Mouse (Mus musculus) limb, embryonic 14.5 days (tissue): ENCODE measurements around the gene Hist1h4i. TPM values are rescaled to one million over a fixed set of nuclear protein-coding genes. Genes with fewer than 3 reads are reported as not detected.
"Not testable (repeated sequence)": the region's sequence is repeated elsewhere in the genome, so short reads cannot be mapped to it uniquely, and the experiment has no call there.

ENCODE experiments used
- ATAC-seq: fragments of 200-750 bp; cut with Nextera tagmentation; 2 replicates; pipeline ENCODE4 v1.8.0; 2017; ENCODE audit warnings: low read depth, moderate number of reproducible peaks, moderate TSS enrichment; ENCODE audit not compliant: low FRiP score
- DNase-seq: peaks from one replicate; pipeline ENCODE4 v3.0.0-alpha.2; 2015; ENCODE audit warnings: low spot score
- H3K27ac ChIP-seq: fragments of 300-500 bp; sonication (generic); replicated peaks from 2 replicates; pipeline ENCODE4 v1.5.1; 2014; ENCODE audit warnings: low read depth, mild to moderate bottlenecking, low read length, moderate library complexity, mixed read lengths
- H3K27me3 ChIP-seq: fragments of 300-500 bp; sonication (generic); 2 replicates; pipeline ENCODE4 v1.6.1; 2014; ENCODE audit warnings: low read length, mixed read lengths; ENCODE audit not compliant: control insufficient read depth, insufficient read depth
- H3K36me3 ChIP-seq: fragments of 300-500 bp; sonication (generic); 2 replicates; pipeline ENCODE4 v1.6.1; 2014; ENCODE audit warnings: mild to moderate bottlenecking, low read length, moderate library complexity, mixed read lengths; ENCODE audit not compliant: control insufficient read depth, insufficient read depth
- H3K4me1 ChIP-seq: fragments of 300-500 bp; sonication (generic); 2 replicates; pipeline ENCODE4 v1.6.1; 2014; ENCODE audit warnings: antibody characterized with exemption, low read length, mixed read lengths; ENCODE audit not compliant: control insufficient read depth, insufficient read depth
- H3K4me2 ChIP-seq: fragments of 300-500 bp; sonication (generic); replicated peaks from 2 replicates; pipeline ENCODE4 v1.6.1; 2014; ENCODE audit warnings: low read depth, mild to moderate bottlenecking, low read length, moderate library complexity; ENCODE audit not compliant: severe bottlenecking
- H3K4me3 ChIP-seq: fragments of 300-500 bp; sonication (generic); replicated peaks from 2 replicates; pipeline ENCODE4 v1.5.1; 2014; ENCODE audit warnings: low read length
- H3K9ac ChIP-seq: fragments of 300-500 bp; sonication (generic); 2 replicates; pipeline ENCODE4 v1.6.1; 2014; ENCODE audit warnings: mild to moderate bottlenecking, low read depth, low read length, moderate library complexity; ENCODE audit not compliant: severe bottlenecking
- H3K9me3 ChIP-seq: fragments of 300-500 bp; sonication (generic); 2 replicates; pipeline ENCODE4 v1.6.1; 2016; ENCODE audit warnings: low read length; ENCODE audit not compliant: control insufficient read depth
- POLR2A ChIP-seq: fragments of 200-500 bp; IDR thresholded peaks from 2 replicates; pipeline ENCODE4 v1.8.0; 2012; ENCODE audit warnings: inconsistent platforms, mild to moderate bottlenecking, moderate library complexity, borderline replicate concordance; ENCODE audit not compliant: insufficient read depth, insufficient read length; ENCODE audit errors: extremely low read depth
- WGBS: fragments of 180-500 bp; shearing (Covaris S2); extraction: QIAGEN DNeasy Blood & Tissue Kit; methylation state at CpG from one replicate; pipeline ENCODE4 v1.1.7; 2014; 5-methylcytosine and 5-hydroxymethylcytosine counted together
- polyA plus RNA-seq, 2 experiments: library from polyadenylated mRNA; depleted of rRNA in 1 of 2; stranded (reverse) in 1 of 2; unstranded in 1 of 2; fragments of >200 nt; fragmentation: Nextera tagmentation in 1 of 2; extraction: Ambion mirVana in 1 of 2; gene quantifications; 2 replicates each; pipeline versions ENCODE4 v1.2.1 to v1.2.3; 2012 to 2014

The Hist1h4i gene
- polyA plus RNA-seq, 2 experiments = 14.7 to 31.0 TPM

DNA sequence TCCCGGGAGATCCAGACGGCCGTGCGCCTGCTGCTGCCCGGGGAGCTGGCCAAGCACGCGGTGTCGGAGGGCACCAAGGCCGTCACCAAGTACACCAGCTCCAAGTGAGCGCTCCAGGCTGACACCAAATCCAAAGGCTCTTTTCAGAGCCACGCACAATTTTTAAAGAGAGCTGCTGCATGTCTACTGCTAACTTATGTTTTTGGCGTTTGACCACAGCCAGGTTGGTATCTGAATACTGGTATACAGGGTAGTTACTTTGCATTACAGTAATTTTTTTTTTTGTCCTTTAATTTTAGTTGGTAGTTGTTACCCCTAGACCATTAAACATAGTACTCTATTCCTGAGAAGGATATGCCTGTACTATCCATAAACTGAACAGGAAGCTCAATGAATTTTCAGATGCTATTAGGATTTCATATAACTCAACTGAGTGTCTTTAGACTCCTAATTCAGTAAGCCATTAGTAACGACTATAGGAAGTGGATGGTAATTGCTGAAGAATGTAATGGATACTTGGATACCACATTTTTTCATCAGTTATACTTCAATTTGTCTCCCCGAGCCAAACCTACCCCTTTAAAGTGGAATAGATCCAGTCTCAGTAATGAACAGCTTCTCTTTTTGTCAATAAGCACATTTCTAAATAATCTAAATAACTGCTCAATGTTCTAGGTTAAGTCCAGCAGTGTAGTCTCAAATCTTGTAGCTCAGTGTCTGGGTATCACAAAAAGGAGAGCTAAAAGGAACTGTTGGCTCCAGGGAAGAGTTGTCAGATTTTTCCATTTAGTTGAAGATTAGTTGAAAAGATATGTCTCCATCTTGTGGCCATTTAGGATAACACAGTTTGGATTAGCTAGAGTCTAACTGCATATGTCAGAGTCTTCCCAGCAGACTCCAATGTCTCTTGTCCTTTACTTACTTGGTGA is 2.6 kb upstream of the Hist1h4i start:
- Histone ChIP-seq H3K4me3 (peak overlapping the region; percentile 30), H3K36me3 (no peaks in the 10 kb centered on the region), H3K9me3 (no peaks in the 10 kb centered on the region), H3K4me1 (peaks cover 17% of the 10 kb centered on the region), H3K27me3 (no peaks in the 10 kb centered on the region), H3K4me2 (peak overlapping the region; percentile 44), H3K9ac (peak overlapping the region; percentile 43; the same call in 1 of the 2 replicates), H3K27ac (peak overlapping the region; percentile 63)
- DNase-seq (peak; percentile 92), ATAC-seq (no peak)
- WGBS = 1% methylated on average over 9 of the region's 14 CpGs
- no peak for TF ChIP-seq POLR2A

DNA sequence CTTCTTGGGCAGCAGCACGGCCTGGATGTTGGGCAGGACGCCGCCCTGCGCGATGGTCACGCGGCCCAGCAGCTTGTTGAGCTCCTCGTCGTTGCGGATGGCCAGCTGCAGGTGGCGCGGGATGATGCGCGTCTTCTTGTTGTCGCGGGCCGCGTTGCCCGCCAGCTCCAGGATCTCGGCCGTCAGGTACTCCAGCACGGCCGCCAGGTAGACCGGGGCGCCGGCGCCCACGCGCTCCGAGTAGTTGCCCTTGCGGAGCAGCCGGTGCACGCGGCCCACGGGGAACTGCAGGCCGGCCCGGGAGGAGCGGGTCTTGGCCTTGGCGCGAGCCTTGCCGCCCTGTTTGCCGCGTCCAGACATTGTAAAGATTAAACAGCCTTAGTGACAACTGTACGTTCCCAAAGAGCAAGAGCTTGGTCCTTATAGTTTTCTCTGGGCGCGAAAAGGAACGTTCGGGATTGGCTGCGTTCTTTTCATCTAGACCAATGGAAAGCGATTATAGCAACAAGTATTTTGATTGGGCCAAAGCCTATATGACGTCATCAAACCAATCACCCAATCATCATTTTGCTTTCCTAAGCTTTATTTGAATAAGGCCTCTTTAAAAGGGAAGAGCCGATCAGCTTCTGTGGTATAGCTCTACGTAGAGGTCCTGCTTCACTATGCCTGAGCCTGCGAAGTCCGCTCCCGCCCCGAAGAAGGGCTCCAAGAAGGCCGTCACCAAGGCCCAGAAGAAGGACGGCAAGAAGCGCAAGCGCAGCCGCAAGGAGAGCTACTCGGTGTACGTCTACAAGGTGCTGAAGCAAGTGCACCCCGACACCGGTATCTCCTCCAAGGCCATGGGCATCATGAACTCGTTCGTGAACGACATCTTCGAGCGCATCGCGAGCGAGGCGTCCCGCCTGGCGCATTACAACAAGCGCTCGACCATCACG is 1.7 kb upstream of the Hist1h4i start, which contains the start of the genes Hist1h2ag and Hist1h2bj:
Gene Hist1h2ag, minus strand, starts transcription at position 377 of the 935 bp plus-strand sequence.
Gene Hist1h2bj, plus strand, starts transcription at position 647 of the 935 bp plus-strand sequence.
- Histone ChIP-seq H3K4me1 (peaks cover 17% of the 10 kb centered on the region), H3K4me3 (peak within 1 kb of the TSS; percentile 42), H3K9ac (peak within 1 kb of the TSS; percentile 43; the same call in 1 of the 2 replicates), H3K27ac (peak within 1 kb of the TSS; percentile 90), H3K4me2 (peak within 1 kb of the TSS; percentile 79)
- ATAC-seq = peak; percentile 88
- peak; percentile 100 for DNase-seq
- not testable (repeated sequence) for H3K36me3 ChIP-seq, H3K27me3 ChIP-seq, H3K9me3 ChIP-seq
- under 1% methylated on average over 34 of the region's 80 CpGs for WGBS

DNA sequence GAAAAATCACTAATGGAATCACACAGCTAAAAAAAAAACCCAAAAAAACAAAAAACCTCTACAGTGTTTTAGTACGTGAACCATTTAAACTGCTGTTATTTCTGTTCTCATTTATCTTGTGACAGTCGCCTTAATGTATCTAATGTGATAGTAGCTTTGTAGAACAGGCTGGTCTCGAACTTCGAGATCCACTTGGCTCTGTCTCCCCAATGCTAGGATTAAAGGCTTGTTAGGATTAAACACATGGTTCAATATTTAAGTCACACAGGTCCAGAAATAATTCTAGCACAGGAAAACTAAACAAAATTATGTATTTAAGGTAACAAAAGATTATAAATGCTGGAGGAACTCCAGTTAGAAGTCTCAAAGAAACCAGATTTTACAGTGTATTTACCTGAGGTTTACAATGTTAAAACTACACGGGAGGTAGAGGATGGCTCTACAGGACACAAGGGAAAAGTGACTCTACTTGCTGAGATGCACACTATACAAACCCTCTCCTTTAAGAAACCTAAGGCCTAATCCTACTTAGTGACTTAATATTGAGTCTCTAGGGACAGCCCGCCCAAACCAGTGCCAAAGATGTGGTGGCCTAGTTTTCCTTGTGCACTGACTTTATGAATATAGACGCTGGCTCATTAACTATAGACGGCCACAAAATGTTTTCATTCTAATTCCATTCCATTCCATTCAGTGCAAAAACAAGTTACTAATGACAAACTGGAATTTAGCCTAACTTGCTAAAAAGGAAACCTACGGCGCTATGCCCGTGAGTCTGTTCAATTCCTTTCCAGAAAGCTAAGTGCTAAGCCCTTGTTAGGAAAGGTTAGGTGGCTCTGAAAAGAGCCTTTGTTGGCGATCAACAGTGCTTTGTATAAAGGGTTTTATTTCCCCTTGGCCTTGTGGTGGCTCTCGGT is 747 bp upstream of the Hist1h4i start:
- H3K4me1 ChIP-seq = peaks cover 17% of the 10 kb centered on the region
- H3K9ac ChIP-seq = peak overlapping the region; percentile 43; the same call in 1 of the 2 replicates
- TF ChIP-seq POLR2A = no peak
- no peaks in the 10 kb centered on the region for H3K36me3 ChIP-seq
- 2% methylated on average over 13 of the region's 13 CpGs for WGBS
- peak overlapping the region; percentile 79 for H3K4me2 ChIP-seq
- H3K4me3 ChIP-seq = peak overlapping the region; percentile 42
- H3K27ac ChIP-seq = peak overlapping the region; percentile 90
- ATAC-seq (no peak), DNase-seq (no peak)
- H3K27me3 ChIP-seq = no peaks in the 10 kb centered on the region
- H3K9me3 ChIP-seq = no peaks in the 10 kb centered on the region

DNA sequence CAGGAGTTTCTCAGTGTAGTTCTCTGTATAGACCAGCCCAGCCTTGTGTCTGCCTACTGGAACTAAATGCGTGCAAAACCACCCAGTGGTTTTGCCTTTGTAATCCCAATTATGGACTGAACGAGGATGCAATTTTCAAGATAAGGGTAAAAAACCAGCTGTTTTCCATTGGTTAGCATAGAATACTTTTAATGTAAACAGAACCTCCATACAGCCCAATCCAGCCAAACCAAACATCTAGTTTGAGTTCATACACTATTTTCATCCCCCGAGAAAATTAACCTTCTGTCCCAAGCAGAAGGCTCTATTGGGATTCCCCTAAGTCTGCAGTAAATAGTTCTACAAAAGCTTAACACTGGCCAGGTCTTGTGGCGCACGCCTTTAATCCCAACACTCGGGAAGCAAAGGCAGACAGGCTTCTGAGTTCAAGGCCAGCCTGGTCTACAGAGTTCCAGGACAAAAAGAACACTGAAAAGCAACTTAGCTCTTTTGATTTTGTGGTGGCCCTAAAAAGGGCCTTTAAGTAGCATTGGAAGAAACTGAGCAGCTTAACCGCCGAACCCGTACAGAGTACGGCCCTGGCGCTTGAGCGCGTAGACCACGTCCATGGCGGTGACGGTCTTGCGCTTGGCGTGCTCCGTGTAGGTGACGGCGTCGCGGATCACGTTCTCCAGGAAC is 559 bp downstream of the Hist1h4i start:
- TF ChIP-seq POLR2A = no peak; the same call in 1 of the 2 replicates
- Histone ChIP-seq H3K9me3 (no peaks in the 10 kb centered on the region), H3K27me3 (no peaks in the 10 kb centered on the region), H3K36me3 (no peaks in the 10 kb centered on the region), H3K4me2 (peak overlapping the region; percentile 79), H3K4me3 (peak overlapping the region; percentile 42), H3K9ac (peak overlapping the region; percentile 55), H3K27ac (peak overlapping the region; percentile 90), H3K4me1 (peaks cover 19% of the 10 kb centered on the region)
- DNase-seq (no peak), ATAC-seq (peak; percentile 27)
- 1% methylated on average over 18 of the region's 24 CpGs for WGBS
